Mouse (Mus musculus) limb, embryonic 11.5 days (tissue): ENCODE measurements around the gene Lilra6. TPM values are rescaled to one million over a fixed set of nuclear protein-coding genes. Genes with fewer than 3 reads are reported as not detected.
"Not testable (repeated sequence)": the region's sequence is repeated elsewhere in the genome, so short reads cannot be mapped to it uniquely, and the experiment has no call there.

Experiments used
- ATAC-seq: fragments of 200-750 bp; cut with Nextera tagmentation; 2 replicates; pipeline ENCODE4 v1.8.0; 2017; ENCODE audit warnings: low read depth; ENCODE audit not compliant: insufficient number of reproducible peaks, low FRiP score, low TSS enrichment
- DNase-seq: peaks from one replicate; pipeline ENCODE4 v3.0.0-alpha.2; 2015; ENCODE audit warnings: low spot score
- H3K27ac ChIP-seq: fragments of 300-500 bp; sonication (generic); replicated peaks from 2 replicates; pipeline ENCODE4 v1.5.1; 2014; ENCODE audit warnings: low read depth, mild to moderate bottlenecking, low read length
- H3K27me3 ChIP-seq: fragments of 300-500 bp; sonication (generic); 2 replicates; pipeline ENCODE4 v1.6.1; 2014; ENCODE audit warnings: mild to moderate bottlenecking, low read length, mixed read lengths; ENCODE audit not compliant: control insufficient read depth, insufficient read depth
- H3K36me3 ChIP-seq: fragments of 300-500 bp; sonication (generic); 2 replicates; pipeline ENCODE4 v1.6.1; 2014; ENCODE audit warnings: mild to moderate bottlenecking, low read length, moderate library complexity, mixed read lengths; ENCODE audit not compliant: control insufficient read depth, insufficient read depth
- H3K4me1 ChIP-seq: fragments of 300-500 bp; sonication (generic); 2 replicates; pipeline ENCODE4 v1.6.1; 2014; ENCODE audit warnings: low read length, mixed read lengths; ENCODE audit not compliant: control insufficient read depth, insufficient read depth
- H3K4me2 ChIP-seq: fragments of 300-500 bp; sonication (generic); 2 replicates; pipeline ENCODE4 v1.6.1; 2014; ENCODE audit warnings: low read depth, mild to moderate bottlenecking, moderate library complexity; ENCODE audit not compliant: severe bottlenecking
- H3K4me3 ChIP-seq: fragments of 300-500 bp; sonication (generic); 2 replicates; pipeline ENCODE4 v1.5.1; 2014; ENCODE audit warnings: low read depth, low read length
- H3K9ac ChIP-seq: fragments of 300-500 bp; sonication (generic); 2 replicates; pipeline ENCODE4 v1.6.1; 2014; ENCODE audit warnings: mild to moderate bottlenecking, low read length
- H3K9me3 ChIP-seq: fragments of 300-500 bp; sonication (generic); 2 replicates; pipeline ENCODE4 v1.6.1; 2016; ENCODE audit warnings: low read length; ENCODE audit not compliant: control insufficient read depth
- WGBS: fragments of 180-500 bp; shearing (Covaris S2); extraction: QIAGEN DNeasy Blood & Tissue Kit; methylation state at CpG from one replicate; pipeline ENCODE4 v1.1.7; 2014; 5-methylcytosine and 5-hydroxymethylcytosine counted together
- polyA plus RNA-seq: library from polyadenylated mRNA; unstranded; fragments of >200 nt; fragmentation: Nextera tagmentation; extraction: Ambion mirVana; gene quantifications from 2 replicates; pipeline ENCODE4 v1.2.1, GENCODE M21; 2014

Gene Lilra6
- polyA plus RNA-seq = 0.13 TPM in 1 of 2 replicates, not detected in the other

GRCm38 (mm10) chr7:3915387-3915786, at the start of gene Lilra6:
Gene Lilra6 (minus strand): TSS chr7:3915503.
- not testable (repeated sequence) for DNase-seq, H3K36me3 ChIP-seq, H3K4me2 ChIP-seq, H3K27me3 ChIP-seq, H3K4me3 ChIP-seq, H3K9me3 ChIP-seq, H3K9ac ChIP-seq, H3K4me1 ChIP-seq, H3K27ac ChIP-seq, ATAC-seq
- 75% methylated on average over 2 of the region's 2 CpGs for WGBS

DNA sequence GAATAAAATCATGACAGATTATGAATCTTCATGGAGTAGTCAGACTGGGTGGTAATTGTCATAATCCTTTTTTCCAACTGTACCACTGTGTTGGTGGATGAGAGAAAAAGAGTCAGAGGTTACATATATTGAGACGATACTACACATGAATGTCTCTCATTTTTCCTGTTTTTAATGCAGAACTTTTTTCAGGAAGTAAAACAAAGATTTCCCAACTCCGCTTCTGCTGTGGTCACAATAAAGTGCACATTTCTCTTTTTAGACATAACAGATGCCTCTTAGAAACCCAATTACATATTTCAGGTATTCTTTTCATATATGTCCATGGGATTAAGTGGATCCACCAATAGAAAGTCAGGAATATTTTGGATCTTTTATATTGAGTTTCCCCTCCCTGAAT, 46.7 kb upstream of the Lilra6 start:
- no peaks in the 10 kb centered on the region for H3K9me3 ChIP-seq
- H3K27me3 ChIP-seq = no peaks in the 10 kb centered on the region
- DNase-seq = no peak
- ATAC-seq = no peak
- H3K4me2 ChIP-seq = no peak overlapping the region
- no peaks in the 10 kb centered on the region for H3K36me3 ChIP-seq
- H3K4me3 ChIP-seq = no peak overlapping the region
- 95% methylated on average over 2 of the region's 2 CpGs for WGBS
- no peak overlapping the region for H3K27ac ChIP-seq
- no peaks in the 10 kb centered on the region for H3K4me1 ChIP-seq
- H3K9ac ChIP-seq = no peak overlapping the region

GRCm38 (mm10) chr7:3957387-3957786, 42.1 kb upstream of the Lilra6 start:
- Histone ChIP-seq H3K4me3 (no peak overlapping the region), H3K27me3 (no peaks in the 10 kb centered on the region)
- 88% methylated on average over 3 of the region's 3 CpGs for WGBS

DNA sequence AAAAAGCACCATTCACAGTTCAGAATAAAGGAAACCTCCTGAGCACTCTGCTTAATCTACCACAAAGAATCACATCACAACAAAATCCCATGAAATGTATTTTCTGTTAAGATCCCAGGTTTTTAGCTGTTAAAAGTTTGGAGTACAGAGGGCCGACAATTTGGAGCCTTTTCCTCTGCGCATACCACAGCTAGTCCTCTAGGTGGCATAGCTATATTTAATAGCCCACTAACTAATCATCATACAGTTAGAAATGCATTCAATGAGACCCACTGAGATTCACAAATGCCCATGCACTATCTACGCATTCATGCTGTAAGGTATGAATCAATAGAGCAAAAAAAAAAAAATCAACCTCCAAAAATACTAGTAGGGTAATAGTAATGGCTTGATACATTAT, 33.9 kb upstream of the Lilra6 start:
- H3K4me2 ChIP-seq = no peak overlapping the region
- no peak overlapping the region for H3K4me3 ChIP-seq
- no peak overlapping the region for H3K27ac ChIP-seq
- no peak overlapping the region for H3K9ac ChIP-seq
- WGBS = 86% methylated on average over 3 of the region's 3 CpGs
- ATAC-seq = no peak
- DNase-seq = no peak
- H3K9me3 ChIP-seq = peaks cover 6% of the 10 kb centered on the region; the same call in 1 of the 2 replicates
- no peaks in the 10 kb centered on the region for H3K36me3 ChIP-seq
- no peaks in the 10 kb centered on the region for H3K4me1 ChIP-seq
- no peaks in the 10 kb centered on the region for H3K27me3 ChIP-seq

More at GRCm38 (mm10) chr7:3957387-3957786, 42.1 kb upstream of the Lilra6 start:
- DNase-seq (no peak), ATAC-seq (no peak)
- Histone ChIP-seq H3K9ac (no peak overlapping the region), H3K9me3 (no peaks in the 10 kb centered on the region), H3K4me1 (no peaks in the 10 kb centered on the region), H3K36me3 (no peaks in the 10 kb centered on the region), H3K4me2 (no peak overlapping the region), H3K27ac (no peak overlapping the region)

- ATAC-seq (no peak), DNase-seq (no peak)
- H3K27me3 ChIP-seq = no peaks in the 10 kb centered on the region
- WGBS = 79% methylated on average over 4 of the region's 4 CpGs
- no peak overlapping the region for H3K4me3 ChIP-seq
- no peak overlapping the region for H3K9ac ChIP-seq
- no peaks in the 10 kb centered on the region for H3K36me3 ChIP-seq
- H3K27ac ChIP-seq = no peak overlapping the region
- no peak overlapping the region for H3K4me2 ChIP-seq
- no peaks in the 10 kb centered on the region for H3K4me1 ChIP-seq
- peaks cover 6% of the 10 kb centered on the region; the same call in 1 of the 2 replicates for H3K9me3 ChIP-seq
These were observed 32.9 kb upstream of the Lilra6 start for GRCm38 (mm10) chr7:3948223-3948622.

GRCm38 (mm10) chr7:3946117-3946516, 30.8 kb upstream of the Lilra6 start:
- H3K9ac ChIP-seq = no peak overlapping the region

GRCm38 (mm10) chr7:3940915-3941314, 25.6 kb upstream of the Lilra6 start:
- no peak overlapping the region for H3K4me2 ChIP-seq
- no peak overlapping the region for H3K4me3 ChIP-seq
- no peaks in the 10 kb centered on the region for H3K36me3 ChIP-seq
- DNase-seq = no peak
- no peak for ATAC-seq
- 81% methylated on average over 3 of the region's 3 CpGs for WGBS
- H3K27me3 ChIP-seq = no peaks in the 10 kb centered on the region
- H3K27ac ChIP-seq = no peak overlapping the region
- peaks cover 4% of the 10 kb centered on the region; the same call in 1 of the 2 replicates for H3K9me3 ChIP-seq
- H3K4me1 ChIP-seq = no peaks in the 10 kb centered on the region
- no peak overlapping the region for H3K9ac ChIP-seq

More at GRCm38 (mm10) chr7:3946117-3946516, 30.8 kb upstream of the Lilra6 start:
- no peaks in the 10 kb centered on the region for H3K27me3 ChIP-seq
- peaks cover 6% of the 10 kb centered on the region; the same call in 1 of the 2 replicates for H3K9me3 ChIP-seq
- no peak overlapping the region for H3K27ac ChIP-seq
- H3K36me3 ChIP-seq = no peaks in the 10 kb centered on the region
- WGBS = 68% methylated on average over 4 of the region's 4 CpGs
- no peak overlapping the region for H3K4me3 ChIP-seq
- H3K4me1 ChIP-seq = no peaks in the 10 kb centered on the region
- no peak overlapping the region for H3K4me2 ChIP-seq
- DNase-seq = no peak
- ATAC-seq = no peak

DNA sequence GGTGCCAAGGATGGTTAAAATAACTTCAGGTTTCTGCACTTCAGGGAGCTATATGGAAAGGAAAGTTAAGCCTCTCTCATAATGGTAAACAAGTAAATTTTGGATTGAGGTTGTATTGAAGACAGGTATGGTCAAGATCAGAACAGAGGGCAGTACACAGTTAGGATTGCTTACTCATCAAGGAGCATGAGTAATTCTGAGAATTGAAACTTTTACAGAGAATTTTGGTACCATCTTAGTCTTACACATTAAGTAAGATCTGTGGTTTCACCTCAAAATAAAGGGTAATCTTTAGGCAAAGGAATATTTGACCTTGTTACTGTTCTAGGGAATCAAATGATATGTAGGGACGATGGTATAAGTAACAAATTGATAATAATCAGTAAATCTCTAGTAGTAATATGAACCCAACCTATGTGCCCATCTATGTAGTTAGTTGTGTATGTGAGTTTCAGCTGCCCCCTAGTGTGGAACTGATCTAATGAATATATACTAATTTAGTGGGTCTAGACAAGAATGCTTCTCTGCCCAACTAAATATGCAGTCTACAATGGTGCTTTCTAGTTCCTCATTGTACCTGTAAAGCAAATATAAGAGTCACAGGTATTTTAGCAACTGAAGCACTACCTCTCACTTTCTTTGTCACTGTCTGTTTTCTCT, 24.7 kb upstream of the Lilra6 start:
- Histone ChIP-seq H3K36me3 (no peaks in the 10 kb centered on the region), H3K27me3 (no peaks in the 10 kb centered on the region), H3K9ac (no peak overlapping the region), H3K27ac (no peak overlapping the region), H3K4me1 (no peaks in the 10 kb centered on the region), H3K4me3 (no peak overlapping the region), H3K9me3 (no peaks in the 10 kb centered on the region), H3K4me2 (no peak overlapping the region)
- no peak for ATAC-seq
- WGBS = 86% methylated on average over 1 of the region's 1 CpGs
- DNase-seq = no peak

DNA sequence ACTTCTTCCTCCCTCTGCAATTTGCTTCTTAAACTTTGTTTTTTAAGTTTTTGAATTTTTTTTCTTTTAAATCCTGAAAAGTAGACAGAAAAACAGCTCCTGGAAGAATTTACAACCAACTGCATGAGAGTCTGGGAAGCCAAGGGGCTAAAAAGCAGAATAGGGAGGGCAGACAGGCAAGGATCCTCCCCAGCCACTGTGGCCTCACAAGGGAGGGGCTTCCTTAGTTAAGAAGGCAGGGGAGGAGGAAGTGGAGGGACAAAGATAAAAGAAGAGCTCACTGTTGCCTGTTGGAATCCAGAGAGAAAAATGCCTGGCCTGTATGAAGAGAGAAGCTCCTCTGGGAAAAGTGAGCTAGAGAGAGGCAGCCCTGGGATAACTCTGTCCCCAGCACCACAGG, 20.2 kb upstream of the Lilra6 start:
- ATAC-seq = not testable (repeated sequence)

More for the DNA sequence above, 20.2 kb upstream of the Lilra6 start:
- not testable (repeated sequence) for DNase-seq, H3K4me2 ChIP-seq, H3K27me3 ChIP-seq, H3K36me3 ChIP-seq, H3K9ac ChIP-seq, H3K9me3 ChIP-seq, H3K27ac ChIP-seq, H3K4me3 ChIP-seq, H3K4me1 ChIP-seq
